Mouse (Mus musculus): ENCODE measurements around the gene H13. TPM values are rescaled to one million over a fixed set of nuclear protein-coding genes. Genes with fewer than 3 reads are reported as not detected.

Gene H13
- polyA plus RNA-seq (2015; fragmentation: Nextera tagmentation; extraction: Ambion mirVana) = 45.2 and 49.8 TPM in 2 replicates

GRCm38 (mm10) chr2:152669256-152669638, at the start of gene H13:
Gene H13 (plus strand): TSS chr2:152669461.
- Histone ChIP-seq H3K9me3 (replicated peaks) (no peaks in the 10 kb centered on the region), H3K36me3 (replicated peaks) (0 out of 2 replicates have a peak, but pooled peaks cover 3% of the 10 kb centered on the region), H3K9ac (peak within 1 kb of the TSS; percentile 74), H3K27ac (replicated peaks) (peak within 1 kb of the TSS; percentile 81), H3K4me2 (peak within 1 kb of the TSS; percentile 92), H3K27me3 (peaks cover 3% of the 10 kb centered on the region; the same call in 1 of the 2 replicates), H3K4me1 (replicated peaks) (peaks cover 42% of the 10 kb centered on the region), H3K4me3 (replicated peaks) (peak within 1 kb of the TSS; percentile 90)
- peak; percentile 78 for ATAC-seq (ENCODE audit: insufficient read depth)
- under 1% methylated on average over 35 of the region's 35 CpGs for WGBS (ENCODE audit: insufficient replicate concordance)

GRCm38 (mm10) chr2:152620367-152621134, 48.7 kb upstream of the H13 start:
- 34% methylated on average over 9 of the region's 9 CpGs for WGBS (ENCODE audit: insufficient replicate concordance)
- no peak overlapping the region for H3K4me3 ChIP-seq (replicated peaks)

GRCm38 (mm10) chr2:152622151-152622550, 47.1 kb upstream of the H13 start:
- no peaks in the 10 kb centered on the region for H3K9me3 ChIP-seq (replicated peaks)
- peaks cover 7% of the 10 kb centered on the region for H3K4me1 ChIP-seq (replicated peaks)
- H3K27me3 ChIP-seq = peaks cover 37% of the 10 kb centered on the region
- H3K4me3 ChIP-seq (replicated peaks) = no peak overlapping the region
- H3K27ac ChIP-seq (replicated peaks) = no peak overlapping the region
- H3K36me3 ChIP-seq (replicated peaks) = no peaks in the 10 kb centered on the region
- no peak overlapping the region for H3K9ac ChIP-seq
- H3K4me2 ChIP-seq = no peak overlapping the region
- no peak for ATAC-seq (ENCODE audit: insufficient read depth)
- WGBS (ENCODE audit: insufficient replicate concordance) = 53% methylated on average over 13 of the region's 13 CpGs

More at GRCm38 (mm10) chr2:152620367-152621134, 48.7 kb upstream of the H13 start:
- Histone ChIP-seq H3K9me3 (replicated peaks) (no peaks in the 10 kb centered on the region), H3K27me3 (peaks cover 21% of the 10 kb centered on the region), H3K36me3 (replicated peaks) (no peaks in the 10 kb centered on the region), H3K27ac (replicated peaks) (no peak overlapping the region), H3K9ac (no peak overlapping the region), H3K4me2 (no peak overlapping the region), H3K4me1 (replicated peaks) (no peaks in the 10 kb centered on the region)
- no peak for ATAC-seq (ENCODE audit: insufficient read depth)

GRCm38 (mm10) chr2:152622953-152623352, 46.3 kb upstream of the H13 start, which contains the start of gene Defb25:
Gene Defb25 (minus strand): TSS chr2:152623053.
- Histone ChIP-seq H3K4me3 (replicated peaks) (no peak within 1 kb of the TSS), H3K36me3 (replicated peaks) (no peaks in the 10 kb centered on the region), H3K9me3 (replicated peaks) (no peaks in the 10 kb centered on the region), H3K27me3 (peaks cover 45% of the 10 kb centered on the region), H3K9ac (no peak within 1 kb of the TSS), H3K4me1 (replicated peaks) (peaks cover 7% of the 10 kb centered on the region), H3K4me2 (no peak within 1 kb of the TSS), H3K27ac (replicated peaks) (no peak within 1 kb of the TSS)
- no peak for ATAC-seq (ENCODE audit: insufficient read depth)
- WGBS (ENCODE audit: insufficient replicate concordance) = 67% methylated on average over 7 of the region's 7 CpGs

- Histone ChIP-seq H3K4me1 (replicated peaks) (peaks cover 9% of the 10 kb centered on the region), H3K36me3 (replicated peaks) (no peaks in the 10 kb centered on the region), H3K4me2 (no peak overlapping the region), H3K27me3 (peaks cover 61% of the 10 kb centered on the region), H3K4me3 (replicated peaks) (no peak overlapping the region), H3K9me3 (replicated peaks) (no peaks in the 10 kb centered on the region), H3K27ac (replicated peaks) (no peak overlapping the region), H3K9ac (no peak overlapping the region)
- ATAC-seq (ENCODE audit: insufficient read depth) = no peak
- WGBS (ENCODE audit: insufficient replicate concordance) = 48% methylated on average over 2 of the region's 2 CpGs
These were observed 44.7 kb upstream of the H13 start for GRCm38 (mm10) chr2:152624566-152624965.

GRCm38 (mm10) chr2:152625256-152625655, 44.0 kb upstream of the H13 start:
- H3K27me3 ChIP-seq = peaks cover 68% of the 10 kb centered on the region
- 17% methylated on average over 1 of the region's 1 CpGs for WGBS (ENCODE audit: insufficient replicate concordance)
- no peak overlapping the region for H3K9ac ChIP-seq
- no peak for ATAC-seq (ENCODE audit: insufficient read depth)
- no peak overlapping the region for H3K4me3 ChIP-seq (replicated peaks)
- H3K27ac ChIP-seq (replicated peaks) = no peak overlapping the region
- peaks cover 9% of the 10 kb centered on the region for H3K4me1 ChIP-seq (replicated peaks)
- no peaks in the 10 kb centered on the region for H3K9me3 ChIP-seq (replicated peaks)
- H3K4me2 ChIP-seq = no peak overlapping the region
- H3K36me3 ChIP-seq (replicated peaks) = no peaks in the 10 kb centered on the region

GRCm38 (mm10) chr2:152626774-152627591, 42.3 kb upstream of the H13 start, which contains the start of gene Rem1:
Gene Rem1 (plus strand): TSS chr2:152626951.
- no peaks in the 10 kb centered on the region for H3K36me3 ChIP-seq (replicated peaks)
- H3K27me3 ChIP-seq = peaks cover 74% of the 10 kb centered on the region
- H3K4me2 ChIP-seq = peak within 1 kb of the TSS; percentile 45
- ATAC-seq (ENCODE audit: insufficient read depth) = no peak
- no peak within 1 kb of the TSS for H3K9ac ChIP-seq
- H3K9me3 ChIP-seq (replicated peaks) = no peaks in the 10 kb centered on the region
- peak within 1 kb of the TSS; percentile 33 for H3K4me3 ChIP-seq (replicated peaks)
- H3K27ac ChIP-seq (replicated peaks) = no peak within 1 kb of the TSS
- H3K4me1 ChIP-seq (replicated peaks) = peaks cover 9% of the 10 kb centered on the region
- WGBS (ENCODE audit: insufficient replicate concordance) = 1% methylated on average over 59 of the region's 59 CpGs

- Histone ChIP-seq H3K27ac (replicated peaks) (no peak overlapping the region), H3K9ac (no peak overlapping the region), H3K9me3 (replicated peaks) (no peaks in the 10 kb centered on the region), H3K36me3 (replicated peaks) (no peaks in the 10 kb centered on the region), H3K4me1 (replicated peaks) (peaks cover 9% of the 10 kb centered on the region), H3K4me2 (no peak overlapping the region), H3K27me3 (peaks cover 74% of the 10 kb centered on the region), H3K4me3 (replicated peaks) (no peak overlapping the region)
- WGBS (ENCODE audit: insufficient replicate concordance) = 35% methylated on average over 17 of the region's 17 CpGs
- ATAC-seq (ENCODE audit: insufficient read depth) = no peak
These were observed 41.2 kb upstream of the H13 start for GRCm38 (mm10) chr2:152628066-152628465.

- H3K4me3 ChIP-seq (replicated peaks) = no peak overlapping the region
- no peak for ATAC-seq (ENCODE audit: insufficient read depth)
These were observed 40.0 kb upstream of the H13 start for GRCm38 (mm10) chr2:152629239-152629638.

GRCm38 (mm10) chr2:152629904-152630303, 39.4 kb upstream of the H13 start:
- Histone ChIP-seq H3K27ac (replicated peaks) (no peak overlapping the region), H3K9me3 (replicated peaks) (no peaks in the 10 kb centered on the region), H3K36me3 (replicated peaks) (no peaks in the 10 kb centered on the region), H3K4me1 (replicated peaks) (peaks cover 9% of the 10 kb centered on the region), H3K4me3 (replicated peaks) (no peak overlapping the region), H3K4me2 (no peak overlapping the region), H3K9ac (no peak overlapping the region), H3K27me3 (peaks cover 71% of the 10 kb centered on the region)
- no peak for ATAC-seq (ENCODE audit: insufficient read depth)
- whole genome bisulfite sequencing (ENCODE audit: insufficient replicate concordance) = 72% methylated on average over 6 of the region's 6 CpGs

More at GRCm38 (mm10) chr2:152629239-152629638, 40.0 kb upstream of the H13 start:
- Histone ChIP-seq H3K4me1 (replicated peaks) (peaks cover 9% of the 10 kb centered on the region), H3K9ac (no peak overlapping the region), H3K9me3 (replicated peaks) (no peaks in the 10 kb centered on the region), H3K36me3 (replicated peaks) (no peaks in the 10 kb centered on the region), H3K27me3 (peaks cover 73% of the 10 kb centered on the region), H3K4me2 (no peak overlapping the region), H3K27ac (replicated peaks) (no peak overlapping the region)
- WGBS (ENCODE audit: insufficient replicate concordance) = 49% methylated on average over 3 of the region's 3 CpGs

GRCm38 (mm10) chr2:152633334-152633733, 35.9 kb upstream of the H13 start:
- H3K4me1 ChIP-seq (replicated peaks) = 0 out of 2 replicates have a peak, but pooled peaks cover 2% of the 10 kb centered on the region
- no peaks in the 10 kb centered on the region for H3K9me3 ChIP-seq (replicated peaks)
- no peak overlapping the region for H3K27ac ChIP-seq (replicated peaks)
- peak overlapping the region; percentile 9; the same call in 1 of the 2 replicates for H3K4me2 ChIP-seq
- ATAC-seq (ENCODE audit: insufficient read depth) = no peak
- H3K27me3 ChIP-seq = peaks cover 37% of the 10 kb centered on the region
- no peak overlapping the region for H3K9ac ChIP-seq
- 34% methylated on average over 17 of the region's 17 CpGs for WGBS (ENCODE audit: insufficient replicate concordance)
- H3K36me3 ChIP-seq (replicated peaks) = no peaks in the 10 kb centered on the region
- no peak overlapping the region for H3K4me3 ChIP-seq (replicated peaks)

All from liver, embryonic 15.5 days (tissue).